Mouse (Mus musculus) A20 (cell line): ENCODE measurements around the gene Nusap1.
A peak's percentile ranks its signal among the peaks of the same experiment; 100 is the strongest.
"Not testable (repeated sequence)": the region's sequence is repeated elsewhere in the genome, so short reads cannot be mapped to it uniquely, and the experiment has no call there.

Experiments
- DNase-seq: peaks from one replicate; pipeline ENCODE4 v3.0.0-alpha.2; 2011; ENCODE audit warnings: low read depth, low spot score

Gene Nusap1

GRCm38 (mm10) chr2:119644254-119644653 is 26.2 kb downstream of the Nusap1 start:
- peak; percentile 31 for DNase-seq

- peak; percentile 93 for DNase-seq
Measured at GRCm38 (mm10) chr2:119662220-119663182, 44.4 kb downstream of the Nusap1 start, which contains the start of gene Ndufaf1. Ndufaf1 (minus strand) TSS chr2:119662827.

GRCm38 (mm10) chr2:119665744-119666143 is 47.6 kb downstream of the Nusap1 start:
- DNase-seq = not testable (repeated sequence)

- DNase-seq = peak; percentile 27
Measured at GRCm38 (mm10) chr2:119669010-119669409, 50.9 kb downstream of the Nusap1 start.

GRCm38 (mm10) chr2:119674525-119675214 is 56.6 kb downstream of the Nusap1 start, which contains the start of gene Rtf1:
Rtf1 (plus strand) TSS chr2:119675068.
- peak; percentile 91 for DNase-seq

- DNase-seq = no peak
Measured at GRCm38 (mm10) chr2:119675215-119675784, 57.2 kb downstream of the Nusap1 start.

- DNase-seq = peak; percentile 39
Measured at GRCm38 (mm10) chr2:119675831-119676230, 57.7 kb downstream of the Nusap1 start.

- DNase-seq = no peak
Measured at GRCm38 (mm10) chr2:119683706-119684105, 65.6 kb downstream of the Nusap1 start.

- DNase-seq = peak; percentile 54
Measured at GRCm38 (mm10) chr2:119692003-119692701, 74.1 kb downstream of the Nusap1 start.

GRCm38 (mm10) chr2:119694826-119695225 is 76.7 kb downstream of the Nusap1 start:
- DNase-seq = peak; percentile 59

GRCm38 (mm10) chr2:119696111-119696510 is 78.0 kb downstream of the Nusap1 start:
- DNase-seq = peak; percentile 69

- peak; percentile 86 for DNase-seq
Measured at GRCm38 (mm10) chr2:119698472-119698871, 80.4 kb downstream of the Nusap1 start.

GRCm38 (mm10) chr2:119699962-119700361 is 81.9 kb downstream of the Nusap1 start:
- DNase-seq = no peak
